Mouse (Mus musculus): ENCODE data around the gene Dppa5a.

DNA sequence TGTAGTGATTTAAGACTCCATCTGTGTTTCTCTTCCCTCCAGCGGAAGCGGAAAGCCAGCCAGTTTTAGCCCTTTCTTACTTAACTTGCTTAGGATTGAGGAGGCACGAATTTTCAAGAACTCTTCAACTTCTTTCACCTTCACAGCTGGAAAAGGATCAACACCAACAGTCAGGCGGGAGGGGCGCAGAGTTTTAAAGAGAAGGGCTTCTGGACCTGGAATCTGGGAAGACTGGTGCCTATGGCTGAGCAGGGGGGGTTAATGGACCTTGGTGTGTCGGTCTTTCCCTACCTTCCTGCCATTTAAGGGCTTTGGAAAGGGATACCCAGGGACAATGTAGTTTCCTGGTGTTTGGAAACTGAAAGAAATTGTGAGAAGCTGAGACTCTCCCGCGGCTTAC, 9.6 kb upstream of the Dppa5a start:
- TF ChIP-seq CTCF (IDR thresholded peaks at IDR 0.05; ENCODE audit: control insufficient read depth, insufficient read depth, insufficient replicate concordance, low read depth, low read length) (no peak), POLR2A (IDR thresholded peaks at IDR 0.05; ENCODE audit: control insufficient read depth, low read depth, low read length) (no peak)
